Mouse (Mus musculus) myocyte (in vitro differentiated cells): ENCODE results near the gene Plagl2.

Source experiments
- MYOG ChIP-seq, 3 experiments: IDR thresholded peaks; one replicate each; pipeline ENCODE4 v1.6.1; 2011; ENCODE audit warnings: control low read depth in 2 of 3, low read depth in 2 of 3, mild to moderate bottlenecking in 2 of 3; ENCODE audit not compliant: insufficient read length in 2 of 3, control insufficient read depth in 1 of 3, insufficient read depth in 1 of 3
- POLR2A ChIP-seq: IDR thresholded peaks from one replicate; pipeline ENCODE4 v1.6.1; 2011; ENCODE audit warnings: low read depth, mild to moderate bottlenecking, control low read depth, moderate library complexity; ENCODE audit not compliant: insufficient read length
- SRF ChIP-seq: IDR thresholded peaks from one replicate; pipeline ENCODE4 v1.6.1; 2011; ENCODE audit warnings: low read depth; ENCODE audit not compliant: control insufficient read depth, insufficient read length

DNA sequence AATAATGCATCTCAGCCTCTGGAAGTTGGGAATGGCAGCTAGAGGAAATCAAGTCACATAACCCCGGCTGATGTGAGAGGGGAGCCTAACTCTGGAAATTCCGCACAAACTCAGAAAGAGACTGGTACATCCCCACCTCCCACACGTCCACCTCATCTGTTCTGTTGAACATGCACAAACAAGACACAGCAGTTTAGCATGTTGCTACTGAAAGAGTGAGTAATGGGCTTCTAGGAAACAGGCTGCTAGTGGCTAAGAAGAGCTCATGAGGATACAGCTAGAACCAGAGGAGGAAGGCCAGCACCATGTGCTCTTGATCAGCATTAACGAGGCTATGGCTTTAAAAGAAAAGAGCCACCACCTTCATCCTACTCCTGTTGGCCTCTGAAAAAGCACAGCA is 3.3 kb downstream of the Plagl2 start:
- no peak for TF ChIP-seq POLR2A
- TF ChIP-seq SRF: no peak
- no peak for TF ChIP-seq MYOG (IDR thresholded peaks at IDR 0.05; ENCODE audit: control insufficient read depth in 1 of 3, insufficient read depth in 1 of 3, insufficient read length in 2 of 3, low read depth in 2 of 3)
